Mouse (Mus musculus) thymus, postnatal 4 days (tissue): ENCODE measurements around the gene Paxx.
A peak's percentile ranks its signal among the peaks of the same experiment; 100 is the strongest.

Experiments used
- DNase-seq: peaks from one replicate; pipeline ENCODE4 v3.0.0; 2021

Gene Paxx

GRCm38 (mm10) chr2:25460551-25461309, at the start of gene Paxx:
Paxx (minus strand) TSS chr2:25461094.
- DNase-seq = peak; percentile 95

DNA sequence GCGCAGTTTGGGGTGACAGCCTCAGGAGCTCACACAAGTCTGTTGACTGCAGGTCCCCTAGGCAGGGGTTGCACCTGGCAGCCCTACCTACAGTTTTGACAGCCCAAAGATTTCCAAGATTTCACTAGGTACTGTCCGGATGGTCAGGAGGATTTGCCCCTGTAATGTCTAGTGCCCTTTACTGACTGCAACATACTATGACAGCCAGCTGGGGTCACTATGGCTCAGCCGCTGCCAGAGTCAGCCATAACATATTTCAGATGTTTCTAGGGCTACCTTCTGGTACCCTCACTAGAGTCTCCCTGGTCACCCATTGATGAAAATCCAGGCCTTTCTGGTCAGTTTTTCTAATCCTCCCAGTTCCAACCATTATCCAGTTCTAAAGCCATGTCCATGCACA, 49.0 kb upstream of the Paxx start:
- DNase-seq = no peak

DNA sequence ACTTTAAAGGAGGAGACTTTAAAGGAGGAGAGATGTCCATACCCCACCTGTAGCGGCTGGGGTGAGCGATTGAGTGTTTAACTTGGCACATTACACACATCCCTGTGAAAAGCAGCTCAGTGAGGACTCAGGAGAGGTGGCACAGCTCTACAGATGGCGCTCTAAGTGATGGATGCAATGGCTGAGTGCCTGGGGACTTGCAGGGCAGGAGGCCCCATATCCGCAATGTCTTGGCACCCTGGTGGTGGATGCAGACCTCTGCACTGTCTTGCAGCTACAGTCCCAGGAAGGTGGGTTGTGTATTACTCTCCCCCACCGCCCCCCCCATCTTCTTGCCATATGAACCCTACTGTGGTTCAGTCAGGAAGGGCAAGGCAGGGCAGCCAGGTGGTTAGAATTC, 46.1 kb upstream of the Paxx start:
- peak; percentile 75 for DNase-seq

GRCm38 (mm10) chr2:25505860-25506259, 45.0 kb upstream of the Paxx start:
- no peak for DNase-seq

GRCm38 (mm10) chr2:25505000-25505399, 44.1 kb upstream of the Paxx start:
- no peak for DNase-seq

- DNase-seq = no peak
These were observed 43.6 kb upstream of the Paxx start for GRCm38 (mm10) chr2:25504538-25504937.

GRCm38 (mm10) chr2:25502726-25503125, 41.8 kb upstream of the Paxx start:
- no peak for DNase-seq

GRCm38 (mm10) chr2:25501593-25502486, 40.9 kb upstream of the Paxx start, which contains the start of gene C8g:
C8g (minus strand) TSS chr2:25501719.
- DNase-seq = peak; percentile 38

GRCm38 (mm10) chr2:25500576-25501405, 39.9 kb upstream of the Paxx start, which contains the start of gene Fbxw5:
Fbxw5 (plus strand) TSS chr2:25500750.
- peak; percentile 85 for DNase-seq

- peak; percentile 30 for DNase-seq
These were observed 39.2 kb upstream of the Paxx start for GRCm38 (mm10) chr2:25500071-25500575.

GRCm38 (mm10) chr2:25498622-25499478, 38.0 kb upstream of the Paxx start:
- no peak for DNase-seq

DNA sequence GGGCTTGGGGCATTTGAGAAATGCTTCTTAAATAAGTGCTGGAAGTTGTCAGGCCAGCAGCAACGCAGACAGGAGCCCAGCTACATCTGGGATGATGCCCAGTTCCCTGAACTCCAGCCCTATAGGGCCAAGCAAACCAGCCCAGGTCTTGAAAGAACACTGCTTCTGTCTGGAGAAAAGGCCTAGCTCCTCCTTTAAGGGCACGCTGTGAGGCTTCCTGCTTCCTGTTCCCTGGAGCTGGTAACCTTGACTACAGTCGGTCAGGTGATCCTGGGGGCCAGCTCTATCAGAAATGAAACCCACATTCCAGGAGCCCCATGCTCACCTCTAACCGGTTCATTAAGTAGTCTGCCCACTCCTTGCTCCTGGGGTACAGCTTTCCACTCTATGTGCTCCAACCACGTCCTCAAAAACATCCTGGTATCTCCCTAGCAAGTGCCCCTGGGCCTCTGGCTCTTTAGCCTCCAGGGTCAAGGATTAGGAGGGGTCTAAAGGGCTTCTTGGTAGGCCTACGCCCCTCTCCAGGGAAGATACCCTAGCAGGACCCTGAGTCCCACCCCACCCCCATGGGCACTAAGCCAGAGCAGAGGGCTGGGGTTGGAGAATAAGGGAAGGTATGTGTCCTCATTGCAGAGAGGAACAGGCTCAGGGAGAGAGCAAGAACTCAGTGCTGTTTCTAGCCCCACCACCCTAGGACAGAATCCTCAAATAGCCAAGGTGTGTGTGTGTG, 37.1 kb upstream of the Paxx start:
- no peak for DNase-seq

GRCm38 (mm10) chr2:25496462-25496861, 35.6 kb upstream of the Paxx start:
- no peak for DNase-seq

DNA sequence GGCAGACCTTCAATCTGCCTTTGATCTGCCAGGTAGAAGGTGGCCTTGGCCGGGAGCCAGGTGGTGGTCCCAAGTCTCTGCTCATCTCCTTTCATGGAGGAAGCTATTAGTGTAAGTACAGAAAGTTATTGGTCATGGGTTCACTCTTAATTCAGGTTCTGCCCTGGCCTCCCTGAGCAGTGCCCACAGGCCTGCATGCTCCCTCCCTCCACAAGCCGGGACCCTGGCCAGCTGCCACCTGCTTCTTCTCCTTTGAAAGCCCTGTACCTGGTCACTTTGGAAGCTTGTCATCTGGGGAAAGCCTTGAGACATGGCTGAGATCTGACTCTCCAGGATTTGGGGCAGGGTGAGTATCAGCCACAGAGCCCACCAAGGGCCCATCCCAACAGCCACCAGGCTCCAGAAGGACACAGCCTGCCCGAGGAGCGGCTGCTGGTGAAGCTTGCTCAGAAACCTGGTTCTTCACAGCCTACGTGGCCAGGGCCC, 32.6 kb upstream of the Paxx start, which contains the start of gene Lcn12:
Gene Lcn12 (minus strand): TSS at position 436 of the 486 bp plus-strand sequence.
- DNase-seq = no peak

DNA sequence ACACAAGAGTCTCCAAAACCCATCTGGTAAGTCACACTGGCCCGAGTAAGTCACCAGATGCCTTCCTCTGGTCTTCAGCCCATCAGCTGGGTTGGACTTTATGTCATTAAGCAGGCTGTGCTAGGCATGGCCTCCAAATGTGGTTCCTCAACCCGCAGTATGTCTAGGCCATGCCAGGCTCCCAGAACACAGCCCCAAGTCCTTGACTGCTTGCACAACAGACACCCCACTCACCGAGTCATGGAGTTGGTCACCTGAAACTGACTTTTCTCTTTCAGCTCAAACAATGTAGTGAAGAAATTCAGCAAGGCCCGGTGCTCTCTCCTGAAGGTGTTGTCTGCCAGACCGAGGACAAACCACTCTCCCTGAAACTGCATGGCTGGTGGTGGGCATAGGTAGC, 32.1 kb upstream of the Paxx start:
- no peak for DNase-seq

DNA sequence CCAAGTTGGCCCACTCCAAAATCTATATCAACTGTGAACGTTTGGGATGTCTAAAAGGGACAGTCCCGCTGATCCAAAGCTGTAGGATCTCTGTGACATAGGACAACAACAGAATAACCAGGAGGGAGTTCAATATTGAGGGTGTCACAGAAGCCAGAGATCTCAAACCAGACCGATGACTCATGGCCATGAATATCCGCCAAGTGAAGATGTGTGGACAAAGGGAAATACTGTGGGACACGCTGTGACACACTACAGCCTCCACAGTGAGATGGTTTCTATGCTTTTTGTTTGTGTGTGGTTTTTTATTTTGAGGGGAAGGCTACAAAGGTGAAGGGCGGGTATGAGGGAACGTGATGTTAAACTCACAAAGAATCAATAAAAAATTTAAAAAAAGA, 27.8 kb upstream of the Paxx start:
- no peak for DNase-seq

GRCm38 (mm10) chr2:25487965-25488670, 27.2 kb upstream of the Paxx start:
- no peak for DNase-seq

DNA sequence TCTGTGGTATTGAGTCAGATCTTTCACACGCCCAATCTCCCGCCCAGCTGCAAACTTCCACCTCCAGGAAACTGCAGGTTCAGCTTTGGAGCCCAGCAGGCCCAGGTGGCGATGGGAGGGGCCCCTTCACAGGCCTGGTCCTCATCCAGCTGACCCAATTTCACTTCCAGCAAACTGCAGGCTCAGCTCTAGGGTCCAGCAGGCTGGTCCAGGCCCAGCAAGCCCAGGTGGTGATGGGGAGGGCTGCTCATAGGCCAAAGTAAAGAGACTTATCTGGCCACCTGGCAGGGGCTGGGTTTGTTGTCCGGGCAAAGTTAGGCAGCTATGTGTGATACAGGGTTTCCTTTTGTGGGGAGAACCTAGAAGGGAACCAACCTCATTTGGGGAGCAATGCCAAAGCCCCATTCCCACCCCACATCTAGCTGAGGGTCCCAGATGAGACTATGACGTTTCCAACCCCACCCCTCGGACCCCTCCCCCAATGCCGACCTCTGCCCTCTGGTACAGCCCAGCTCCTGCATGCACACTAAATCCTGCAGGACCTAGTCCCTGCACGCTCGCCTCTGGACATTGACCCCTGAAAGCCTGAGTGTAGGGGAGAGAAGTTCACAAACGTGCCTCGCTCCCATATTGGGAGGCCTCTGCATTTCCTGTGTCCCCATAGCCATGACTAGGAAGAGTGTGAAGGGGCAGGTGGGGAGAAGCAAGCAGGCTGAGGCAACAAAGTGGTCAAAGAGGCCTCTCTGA, 24.2 kb upstream of the Paxx start:
- DNase-seq = peak; percentile 66

DNA sequence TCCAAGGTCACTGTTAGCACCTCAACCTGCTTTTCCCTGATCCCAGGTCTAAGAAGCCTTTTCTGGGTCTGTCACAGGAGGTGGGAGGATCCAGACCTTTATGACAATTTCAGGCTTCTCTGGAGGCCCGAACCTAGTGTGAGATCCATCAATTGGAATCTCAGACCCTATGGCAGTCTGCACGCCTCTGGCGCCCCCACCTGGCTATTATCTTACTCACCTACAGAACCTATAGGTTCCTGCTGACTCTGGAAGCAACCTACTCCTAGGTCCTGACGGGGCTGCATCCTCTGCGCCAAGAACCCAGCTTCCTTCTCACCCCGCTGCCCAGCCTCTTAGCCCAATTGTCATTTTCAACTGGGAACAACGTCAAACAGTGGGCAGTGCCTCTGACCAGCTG, 22.1 kb upstream of the Paxx start:
- DNase-seq = peak; percentile 85
